Mouse (Mus musculus): ENCODE measurements around the gene Acsl4.
A peak's percentile ranks its signal among the peaks of the same experiment; 100 is the strongest.

Gene Acsl4

DNA sequence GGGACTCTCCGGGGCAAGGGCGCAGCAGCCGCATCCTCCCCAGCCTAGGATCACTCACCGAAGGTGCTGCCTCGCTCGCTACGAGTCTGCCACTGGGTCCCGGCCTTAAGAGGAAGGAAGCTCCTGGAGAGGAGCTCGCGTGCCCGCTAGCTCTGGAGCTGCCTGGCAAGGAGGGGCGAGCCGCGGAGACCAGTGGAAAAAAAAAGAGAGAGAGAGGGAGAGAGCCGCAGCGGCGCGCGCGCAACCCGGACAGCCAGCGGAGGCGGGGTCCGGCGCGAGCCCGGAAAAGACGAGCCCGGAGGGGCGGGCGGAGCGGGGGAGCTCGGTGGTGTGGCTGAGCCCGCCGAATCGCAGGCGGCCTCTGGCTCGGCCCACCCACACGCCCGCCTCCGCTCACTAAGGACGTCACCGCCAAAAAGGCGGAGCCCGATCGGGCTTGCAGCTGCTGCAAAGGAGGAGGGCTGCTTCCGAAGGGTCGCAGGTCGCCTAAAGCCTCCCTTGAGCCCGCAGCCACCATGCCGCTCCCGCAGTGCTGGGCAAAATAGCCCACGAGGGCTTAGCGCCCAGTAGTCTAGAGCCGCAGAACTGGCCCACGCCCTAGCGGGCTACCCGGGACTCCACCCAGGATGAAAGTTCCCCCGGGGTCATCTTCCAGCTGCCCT is at the start of gene Acsl4:
Acsl4 (minus strand) TSS at position 289 of the 662 bp plus-strand sequence.
- peak; percentile 90 for DNase-seq (ENCODE audit: low read depth, low spot score)

DNA sequence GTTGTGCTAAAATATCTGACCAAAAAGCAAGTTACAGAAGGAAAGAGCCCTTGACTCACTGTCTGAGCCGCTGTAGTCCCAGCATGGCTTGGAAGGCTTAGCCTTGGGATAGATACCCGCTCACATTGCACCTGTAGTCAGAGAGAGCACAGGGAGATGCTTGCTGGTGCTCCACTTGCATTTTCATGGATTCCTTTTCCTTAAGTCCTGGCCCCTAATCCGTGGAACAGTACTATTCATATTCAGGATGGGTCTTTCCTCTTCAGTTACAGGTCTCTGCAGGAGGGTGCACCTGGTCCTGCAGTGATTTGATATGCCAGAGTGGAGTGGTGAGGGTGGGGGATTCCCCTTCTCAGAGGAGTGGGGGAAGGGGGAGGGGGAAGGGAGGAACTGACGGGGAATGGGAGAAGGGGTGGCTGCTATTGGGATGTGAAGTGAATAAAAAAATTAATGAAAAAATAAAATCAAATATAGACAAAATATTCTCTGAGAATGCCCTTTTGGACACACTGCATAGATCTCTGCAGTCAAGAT is 47.7 kb upstream of the Acsl4 start:
- no peak for DNase-seq (ENCODE audit: low read depth, low spot score)

DNA sequence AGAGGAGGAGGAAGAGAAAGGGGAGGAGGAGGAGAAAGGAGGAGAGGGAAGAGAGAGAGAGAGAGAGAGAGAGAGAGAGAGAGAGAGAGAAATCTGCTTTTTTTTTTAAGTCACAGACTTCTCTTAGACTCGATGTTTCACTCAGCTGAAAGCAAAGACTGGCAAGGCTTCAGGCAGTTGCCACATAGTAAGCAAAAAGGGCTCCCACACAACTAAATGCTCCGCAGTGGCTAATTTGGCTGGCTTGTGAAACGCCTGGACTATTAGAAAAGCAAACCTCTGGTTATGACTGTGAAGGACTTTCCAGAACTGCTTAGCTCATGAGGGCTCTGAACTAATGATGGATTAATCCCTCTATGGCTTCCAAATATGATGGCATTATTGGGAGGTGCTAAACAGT is 42.5 kb upstream of the Acsl4 start:
- no peak for DNase-seq (ENCODE audit: low read depth, low spot score)

DNA sequence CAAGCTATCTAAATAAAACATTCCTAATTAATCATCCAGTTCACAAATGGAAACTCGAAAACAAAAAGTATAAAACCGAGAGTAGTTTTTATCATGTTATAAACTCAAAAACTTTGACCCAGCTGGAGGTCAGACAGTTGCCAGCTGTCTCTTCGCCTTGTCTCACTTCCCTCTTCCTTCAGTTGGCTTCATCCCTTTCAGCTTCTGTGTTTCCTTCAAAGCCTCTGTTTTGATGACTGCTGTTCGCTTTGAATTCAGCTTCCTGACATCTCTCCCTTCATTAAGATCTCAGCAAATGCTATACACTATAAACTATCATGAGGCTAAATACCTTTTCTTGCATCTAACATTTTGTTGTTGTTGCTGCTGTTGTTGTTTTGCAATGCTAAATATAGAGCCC is 36.8 kb upstream of the Acsl4 start:
- peak; percentile 55 for DNase-seq (ENCODE audit: low read depth, low spot score)

DNA sequence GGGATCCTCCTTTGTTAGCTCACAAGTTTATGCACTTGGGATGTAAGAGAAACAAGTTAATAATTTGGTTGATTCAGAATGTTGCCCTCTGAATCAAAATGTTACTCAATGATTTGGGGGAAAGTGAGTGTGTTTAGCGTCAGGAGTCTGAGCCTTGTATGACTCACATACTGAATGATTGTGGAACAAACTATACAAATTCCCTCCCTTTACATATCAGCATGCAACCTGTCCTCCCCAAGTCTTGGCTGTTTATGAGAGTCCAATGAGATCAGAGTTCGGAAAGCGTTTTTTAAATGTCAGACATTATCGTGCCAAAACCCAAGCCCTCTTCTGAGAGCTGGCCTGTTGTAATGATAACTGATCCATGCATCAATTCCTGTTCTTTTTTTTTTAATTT is 36.3 kb upstream of the Acsl4 start:
- DNase-seq (ENCODE audit: low read depth, low spot score): no peak

DNA sequence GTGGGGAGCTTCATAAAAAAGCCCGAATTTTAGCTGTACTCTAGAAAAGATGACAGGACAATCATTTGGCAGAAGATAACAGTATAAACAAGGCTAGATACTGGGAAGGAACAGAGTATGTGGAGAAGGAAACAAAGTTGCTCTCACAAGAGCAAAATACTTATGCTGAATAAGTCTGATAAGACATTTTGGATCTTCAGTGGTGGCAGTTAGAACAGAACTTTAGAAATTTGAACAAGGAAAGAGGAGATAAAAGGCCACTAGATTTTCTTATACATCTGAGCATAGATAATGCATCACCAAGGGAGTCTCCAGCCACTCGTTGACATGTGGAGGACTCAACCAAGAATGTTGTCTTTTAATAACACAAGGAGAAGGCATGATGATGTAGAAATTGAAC is 23.5 kb upstream of the Acsl4 start:
- no peak for DNase-seq (ENCODE audit: low read depth, low spot score)

DNA sequence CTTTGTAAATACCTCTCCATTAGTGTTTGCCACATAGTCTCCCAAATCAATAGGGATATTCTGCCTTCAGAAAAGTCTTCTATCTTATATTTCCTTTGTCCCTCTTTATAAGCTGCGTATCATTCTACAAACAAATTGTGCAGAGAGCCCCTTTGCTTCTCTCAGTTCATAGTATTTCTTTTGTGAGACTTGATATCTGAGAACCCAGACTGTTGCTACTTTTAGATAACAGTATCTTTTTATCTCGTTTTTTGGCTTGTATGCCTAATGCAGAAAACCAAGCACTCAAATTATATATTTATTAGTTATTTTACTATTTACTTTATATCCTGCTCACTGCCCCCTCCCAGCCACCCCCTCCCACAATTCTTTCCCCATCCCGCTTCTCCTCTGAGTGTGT is 19.7 kb upstream of the Acsl4 start:
- no peak for DNase-seq (ENCODE audit: low read depth, low spot score)

DNA sequence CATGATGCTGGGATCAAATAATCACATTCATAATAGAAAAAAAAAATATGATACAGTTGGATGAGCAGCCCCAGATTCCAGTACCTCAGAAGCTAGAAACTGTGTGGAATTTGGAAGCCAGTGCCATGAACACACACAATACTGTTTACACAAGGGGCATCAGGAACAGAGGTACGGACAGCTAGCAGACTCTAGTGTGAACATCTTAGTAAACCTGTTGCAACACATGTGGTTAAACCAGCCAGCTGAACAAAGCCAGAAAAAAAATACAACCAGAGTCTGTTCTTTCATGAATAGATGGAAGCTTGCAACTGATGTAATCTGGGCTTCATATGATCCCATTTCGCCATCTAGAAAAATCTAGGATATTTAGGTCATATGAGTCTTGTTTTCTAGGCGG is 19.0 kb upstream of the Acsl4 start:
- no peak for DNase-seq (ENCODE audit: low read depth, low spot score)

DNA sequence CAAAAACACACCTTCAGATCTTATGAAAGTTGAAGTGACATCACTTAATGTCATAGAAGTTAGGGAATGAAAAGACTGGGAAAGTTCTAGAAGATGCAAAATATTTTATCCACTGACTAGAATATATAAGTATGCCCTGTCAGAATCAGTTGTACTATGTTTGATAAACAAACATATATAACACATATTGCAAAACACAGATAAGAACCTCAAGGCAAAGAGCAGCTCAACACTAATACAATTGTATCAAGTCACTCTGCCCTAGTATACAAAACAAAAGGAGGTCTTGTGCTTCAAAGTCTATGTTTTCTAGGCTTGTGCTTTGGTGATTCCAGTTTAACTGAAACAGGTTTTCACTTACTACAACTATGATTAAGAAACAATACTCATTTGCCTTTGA is 12.8 kb upstream of the Acsl4 start:
- no peak for DNase-seq (ENCODE audit: low read depth, low spot score)

DNA sequence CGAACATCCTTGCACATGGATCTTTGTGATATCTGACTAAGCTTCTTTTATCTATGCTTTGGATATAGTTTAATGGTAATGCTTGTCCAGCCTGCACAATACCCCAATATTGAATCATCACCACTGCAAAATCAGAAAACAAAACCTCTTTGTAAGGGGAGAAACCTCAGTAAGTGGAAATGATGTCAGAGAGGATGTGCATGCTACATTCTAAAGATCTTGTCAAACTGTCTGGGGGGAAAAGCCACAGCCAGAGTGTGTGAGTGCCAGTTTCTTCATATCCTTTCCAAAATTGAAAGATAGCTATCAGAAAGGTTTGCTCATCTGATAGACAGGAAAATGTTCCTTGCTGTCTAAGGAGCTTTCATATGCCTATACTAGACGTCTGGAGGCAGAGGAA is 8.3 kb upstream of the Acsl4 start:
- no peak for DNase-seq (ENCODE audit: low read depth, low spot score)

DNA sequence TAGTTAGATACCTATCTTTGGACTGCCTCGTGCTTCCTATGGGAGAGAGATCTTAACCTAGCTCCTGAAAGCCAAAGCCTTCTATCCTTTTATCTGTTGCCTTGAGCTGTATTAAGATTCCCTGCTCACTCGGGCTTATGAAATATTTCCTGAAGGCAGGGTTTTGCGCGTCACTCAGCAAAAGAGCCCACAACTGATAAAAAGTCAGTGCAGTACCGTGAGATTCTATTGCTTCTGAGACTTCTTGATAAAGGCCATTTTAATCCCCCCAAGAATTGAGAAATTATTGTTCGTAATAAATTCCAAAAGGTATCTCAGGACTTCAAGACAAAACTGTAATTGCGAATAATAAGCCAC is 552 bp upstream of the Acsl4 start:
- peak; percentile 66 for DNase-seq (ENCODE audit: low read depth, low spot score)

DNA sequence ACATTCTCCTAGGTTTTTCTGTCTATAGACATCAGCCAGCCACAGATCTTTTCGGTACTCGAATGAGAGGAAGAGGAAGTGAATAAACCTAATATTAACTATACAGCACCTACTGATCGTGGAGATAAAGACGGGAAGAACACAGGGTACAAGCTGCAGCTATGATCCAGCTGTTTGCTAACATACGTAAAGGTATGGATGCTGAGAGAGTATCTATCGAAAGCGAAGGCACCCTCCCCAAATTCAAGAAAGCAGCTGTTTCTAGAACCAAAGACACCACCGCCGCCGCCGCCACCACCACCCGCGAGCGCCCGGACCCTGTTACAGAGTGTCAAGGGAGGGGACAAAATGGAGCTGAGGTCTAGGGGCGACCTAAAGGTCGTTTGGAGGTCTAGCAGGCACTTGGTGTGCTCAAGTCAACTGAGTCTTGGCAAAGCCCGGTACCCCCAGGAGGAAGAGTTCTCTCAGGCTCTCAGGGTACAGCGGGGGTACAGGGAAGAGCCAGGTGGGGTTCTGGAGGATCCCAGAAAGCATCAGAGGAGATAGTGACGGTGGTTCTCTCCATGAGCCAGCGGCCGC is 665 bp downstream of the Acsl4 start:
- peak; percentile 66 for DNase-seq (ENCODE audit: low read depth, low spot score)

DNA sequence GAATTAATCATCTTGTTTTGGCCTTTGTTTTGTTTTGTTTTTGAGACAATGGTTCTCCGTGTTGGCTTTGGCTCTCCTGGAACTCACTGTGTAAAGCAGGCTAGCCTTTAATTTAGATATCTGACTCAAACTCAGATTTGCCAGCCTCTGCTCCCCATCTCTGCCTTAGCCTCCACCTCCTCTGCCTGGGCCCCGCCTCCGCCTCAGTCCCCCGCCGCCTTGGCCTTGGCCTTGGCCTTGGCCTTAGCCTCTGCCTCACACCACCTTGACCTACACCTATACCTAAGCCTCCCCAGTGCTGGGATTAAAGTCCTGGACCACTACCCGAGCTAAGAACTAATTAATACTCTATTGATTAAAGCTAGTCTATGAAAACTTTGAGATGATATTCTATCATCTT is 2.2 kb downstream of the Acsl4 start:
- no peak for DNase-seq (ENCODE audit: low read depth, low spot score)

DNA sequence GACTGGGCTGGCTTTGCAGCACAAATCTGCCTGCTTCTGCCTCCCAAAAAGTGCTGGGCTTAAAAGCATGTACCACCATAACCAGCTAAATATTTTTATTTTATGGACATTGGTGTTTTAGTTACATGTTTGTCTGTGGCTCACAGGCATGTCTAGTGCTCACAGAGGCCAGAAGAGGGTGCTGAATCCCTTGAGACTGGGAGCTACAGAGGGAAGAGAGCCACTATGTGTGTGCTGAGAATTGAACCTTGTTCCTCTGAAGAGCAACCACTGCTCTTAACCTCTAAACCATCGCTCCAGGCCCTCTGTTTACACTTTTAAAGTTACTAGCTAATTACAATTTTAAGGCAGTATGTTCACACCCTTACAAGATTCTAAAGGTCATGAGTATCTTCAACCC is 2.7 kb downstream of the Acsl4 start:
- no peak for DNase-seq (ENCODE audit: low read depth, low spot score)

DNA sequence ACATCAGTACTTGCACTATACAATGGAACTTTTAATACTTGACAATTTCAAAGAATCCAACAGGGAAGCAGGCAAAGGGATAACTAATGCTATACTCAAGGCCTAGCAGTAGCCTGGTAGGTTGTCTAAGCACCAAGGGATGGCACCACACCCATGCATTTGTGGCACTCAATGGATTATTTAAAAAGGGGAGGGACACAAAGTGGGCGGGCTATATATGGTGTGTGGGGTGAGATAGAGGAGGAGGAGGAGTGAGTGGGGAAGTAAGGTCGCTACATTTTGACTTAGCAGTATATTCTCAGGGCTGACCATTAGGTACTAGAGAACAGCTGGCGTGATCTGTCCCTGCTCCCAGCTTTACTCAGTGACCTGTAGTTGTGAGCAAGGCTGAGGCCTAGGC is 5.4 kb downstream of the Acsl4 start:
- DNase-seq (ENCODE audit: low read depth, low spot score): no peak

DNA sequence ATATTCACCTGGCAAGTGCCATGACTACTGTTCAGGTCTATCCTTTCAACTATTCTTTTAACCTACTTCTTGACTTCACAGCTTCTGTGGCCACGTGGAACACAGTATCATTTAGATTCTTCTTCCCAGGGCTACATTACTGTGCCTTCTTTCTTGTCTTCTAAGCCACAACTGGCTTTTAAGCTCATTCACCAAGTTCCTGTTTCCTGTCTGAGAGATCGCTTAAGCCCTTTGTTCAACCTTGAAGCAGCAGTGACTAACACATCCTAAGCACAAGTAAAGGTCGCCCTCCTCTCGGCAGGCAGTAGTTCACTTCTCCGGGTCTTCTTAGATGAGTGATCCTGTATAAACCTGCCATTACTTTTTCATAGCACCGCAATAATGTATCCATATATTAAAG is 10.4 kb downstream of the Acsl4 start:
- no peak for DNase-seq (ENCODE audit: low read depth, low spot score)

DNA sequence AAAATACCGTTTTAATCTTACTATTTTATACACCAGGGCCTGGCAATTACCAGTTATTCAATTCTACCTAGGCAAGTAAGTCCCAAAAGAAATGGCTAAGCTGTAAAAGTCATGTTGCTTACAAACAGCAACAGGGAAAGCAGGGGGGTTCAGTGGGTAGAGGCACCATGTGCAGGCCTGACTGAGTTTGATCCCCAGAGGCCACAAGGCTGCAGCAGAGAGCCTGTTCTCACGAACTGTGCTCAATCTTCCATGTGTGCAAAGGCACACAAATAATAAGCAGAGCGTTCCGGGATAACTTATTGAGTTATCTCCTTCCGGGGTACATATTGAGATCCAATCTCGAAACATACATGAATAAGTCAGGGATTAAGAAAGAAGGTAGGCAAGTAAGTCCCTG is 12.3 kb downstream of the Acsl4 start:
- no peak for DNase-seq (ENCODE audit: low read depth, low spot score)

DNA sequence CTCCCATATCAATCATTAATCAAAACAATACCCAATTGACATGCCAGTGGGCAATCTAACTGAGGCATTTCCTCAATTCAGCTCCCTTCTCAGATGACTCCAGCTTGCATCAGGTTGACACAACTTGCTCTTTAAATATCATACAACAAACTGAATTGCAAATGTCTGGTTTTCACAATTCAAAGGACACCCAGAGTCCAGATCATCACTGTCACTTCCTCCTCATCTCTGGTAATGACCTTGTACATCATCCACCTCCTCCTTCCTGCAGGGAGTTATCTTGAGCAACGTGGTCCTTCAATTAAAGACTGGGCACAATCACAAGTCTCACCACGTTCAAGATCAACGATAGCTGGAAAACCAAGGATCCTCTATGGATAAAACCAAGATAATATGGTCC is 13.0 kb downstream of the Acsl4 start:
- DNase-seq (ENCODE audit: low read depth, low spot score): no peak

DNA sequence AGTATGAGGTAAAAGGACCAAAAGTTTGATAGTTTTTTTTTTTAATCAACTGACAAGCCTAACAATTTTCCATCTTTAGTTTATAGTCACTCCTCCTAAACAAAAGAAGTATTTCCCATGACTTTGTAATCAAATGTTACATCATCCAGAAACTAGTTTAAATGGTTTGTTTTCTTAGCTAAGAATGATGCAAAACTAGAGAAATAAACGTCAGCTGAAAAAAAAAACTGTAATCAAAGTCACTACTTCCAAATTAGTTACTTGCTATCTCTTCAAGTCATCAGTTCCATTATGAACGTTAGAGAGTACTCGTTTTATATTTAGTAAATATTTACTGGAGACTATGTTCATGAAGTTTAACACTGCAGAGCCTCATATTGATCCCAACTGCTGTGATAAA is 13.6 kb downstream of the Acsl4 start:
- no peak for DNase-seq (ENCODE audit: low read depth, low spot score)

DNA sequence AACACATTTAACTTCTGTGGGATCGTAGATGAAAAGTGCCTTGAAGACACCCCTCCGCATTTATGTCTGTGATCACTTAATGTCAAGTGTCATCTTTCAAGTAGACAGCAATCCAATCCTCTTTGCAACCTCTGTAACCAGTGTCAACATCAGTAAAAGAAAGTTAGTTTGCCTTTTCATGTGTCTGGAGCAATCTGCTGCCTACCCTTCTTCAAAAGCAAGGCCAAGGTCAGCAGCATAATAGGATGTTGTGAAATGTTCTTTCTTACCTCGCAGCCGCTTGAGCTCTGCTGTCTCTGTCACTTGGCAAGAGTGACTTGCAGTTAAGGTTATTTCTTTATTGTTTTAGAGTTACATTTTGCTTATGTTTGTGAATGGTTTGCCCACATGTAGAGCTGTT is 14.8 kb downstream of the Acsl4 start:
- no peak for DNase-seq (ENCODE audit: low read depth, low spot score)

DNA sequence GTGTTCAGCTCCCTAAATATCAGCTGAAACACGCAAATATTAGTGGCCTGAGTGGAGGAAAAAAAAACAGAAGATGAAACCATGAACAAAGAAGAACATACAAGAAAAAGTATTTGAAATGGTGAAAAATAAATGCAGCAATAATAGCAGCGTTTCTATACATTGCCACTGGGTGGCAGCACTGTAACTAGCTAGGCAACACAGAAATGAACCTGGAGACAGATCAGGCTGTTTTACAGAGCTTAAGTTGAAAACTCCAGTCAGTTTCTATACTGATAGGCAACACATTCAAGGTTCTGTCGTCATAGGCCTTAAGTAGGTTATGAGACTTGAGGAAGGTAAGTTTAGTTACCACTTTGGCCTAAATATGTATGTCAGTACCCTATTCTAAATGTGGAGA is 17.9 kb downstream of the Acsl4 start:
- DNase-seq (ENCODE audit: low read depth, low spot score): peak; percentile 56

DNA sequence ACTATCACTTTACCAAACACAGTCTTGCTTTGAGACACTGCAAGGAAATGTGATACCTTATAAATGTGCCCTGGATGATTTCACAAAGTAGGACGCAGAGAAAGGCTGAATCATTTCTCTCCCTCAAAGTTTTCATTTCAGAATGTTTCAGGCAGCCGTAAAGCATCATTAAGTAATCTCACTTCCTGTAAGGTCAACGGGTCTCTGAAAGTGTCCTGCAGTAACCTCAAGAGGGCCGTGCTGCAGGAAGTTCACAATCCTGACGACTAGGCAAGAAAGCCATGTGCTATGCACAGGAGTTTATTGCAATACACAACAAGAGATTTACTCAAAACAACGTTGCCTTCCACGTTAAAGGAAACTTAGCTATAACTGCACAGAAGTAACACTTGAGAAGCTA is 20.4 kb downstream of the Acsl4 start:
- peak; percentile 43 for DNase-seq (ENCODE audit: low read depth, low spot score)

DNA sequence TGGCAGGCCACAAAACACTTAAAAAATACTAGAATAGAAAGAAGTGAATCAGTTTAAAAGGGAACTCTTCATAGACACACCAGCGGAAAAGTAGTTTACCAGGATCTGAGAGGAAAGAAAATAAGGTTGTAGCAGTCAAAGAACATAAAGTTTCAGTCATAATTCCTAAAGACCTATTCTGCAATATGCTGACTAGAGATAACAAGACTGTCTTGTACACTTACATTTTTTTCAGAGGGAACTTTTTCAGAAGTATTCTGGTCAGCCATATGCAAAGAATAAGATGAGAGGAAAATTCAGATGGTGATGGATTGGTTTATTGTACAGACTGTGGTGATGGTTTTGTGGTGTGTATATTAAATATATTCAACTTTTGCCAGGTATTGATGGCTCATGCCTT is 26.5 kb downstream of the Acsl4 start:
- DNase-seq (ENCODE audit: low read depth, low spot score): no peak

DNA sequence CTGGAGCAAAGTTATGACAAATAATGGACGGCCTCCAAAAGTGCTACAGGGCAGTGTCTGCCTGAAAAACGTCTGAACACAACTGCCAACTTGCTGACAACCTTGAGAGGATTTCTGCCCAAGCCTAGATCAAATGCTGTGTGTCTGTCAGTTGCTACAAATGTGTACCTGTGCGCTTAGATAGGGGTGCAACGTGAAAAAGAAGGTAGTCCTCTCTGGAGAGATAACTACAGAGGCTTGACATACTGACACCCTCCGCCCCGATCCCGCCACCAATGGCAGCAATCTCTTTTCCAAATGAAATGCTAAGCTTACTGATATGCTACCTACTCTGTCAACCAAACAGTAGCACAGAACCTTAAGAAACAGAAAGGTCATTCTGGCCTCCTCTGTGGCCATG is 31.3 kb downstream of the Acsl4 start:
- DNase-seq (ENCODE audit: low read depth, low spot score): no peak
